Mouse (Mus musculus) embryo, embryonic 11.5 days (tissue): ENCODE measurements around the gene 4921536K21Rik.

Experiments
- DNase-seq: peaks from one replicate; pipeline ENCODE4 v3.0.0-alpha.2; 2012; ENCODE audit warnings: low read depth, low spot score

The 4921536K21Rik gene

DNA sequence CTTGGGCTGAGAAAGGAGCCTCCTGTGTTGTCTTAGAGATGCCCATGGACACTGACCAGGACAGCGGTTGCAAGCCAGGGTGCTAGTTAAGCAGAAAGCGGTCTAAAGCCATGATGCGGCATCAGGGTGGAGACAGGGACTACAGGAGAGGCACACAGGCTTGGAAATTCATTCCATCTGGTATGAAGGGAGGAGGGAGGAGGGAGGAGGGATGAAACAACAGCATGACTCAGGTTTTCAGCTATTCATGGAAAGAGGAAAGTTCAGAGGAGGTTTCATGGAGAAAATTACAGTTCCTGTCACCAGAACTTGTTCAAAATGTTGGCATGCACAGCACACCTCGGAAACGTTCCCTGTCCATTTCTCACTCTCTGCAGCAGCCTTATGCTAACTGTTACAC lies 39.1 kb downstream of the 4921536K21Rik start:
- DNase-seq: no peak

- no peak for DNase-seq
These were observed 40.7 kb downstream of the 4921536K21Rik start for GRCm38 (mm10) chr11:3854156-3854555.

- no peak for DNase-seq
These were observed 41.3 kb downstream of the 4921536K21Rik start for GRCm38 (mm10) chr11:3853481-3854034.

DNA sequence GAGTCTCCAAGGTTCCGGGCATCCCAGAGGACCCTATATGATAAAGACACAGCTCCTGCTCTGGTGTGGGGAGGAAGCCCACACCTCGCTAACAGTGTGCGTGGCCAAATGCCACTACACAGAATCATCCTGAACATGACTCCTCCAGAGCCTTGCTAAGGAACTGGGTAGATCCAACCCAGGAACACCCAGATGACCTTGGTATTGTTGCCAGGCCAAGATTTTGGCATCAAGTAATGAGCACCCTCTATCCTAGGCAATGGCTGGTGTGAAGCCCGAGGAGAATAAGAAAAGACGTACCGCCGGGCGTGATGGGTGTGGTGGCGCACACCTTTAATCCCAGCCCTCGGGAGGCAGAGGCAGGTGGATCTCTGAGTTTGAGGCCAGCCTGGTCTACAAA lies 41.9 kb downstream of the 4921536K21Rik start:
- no peak for DNase-seq

DNA sequence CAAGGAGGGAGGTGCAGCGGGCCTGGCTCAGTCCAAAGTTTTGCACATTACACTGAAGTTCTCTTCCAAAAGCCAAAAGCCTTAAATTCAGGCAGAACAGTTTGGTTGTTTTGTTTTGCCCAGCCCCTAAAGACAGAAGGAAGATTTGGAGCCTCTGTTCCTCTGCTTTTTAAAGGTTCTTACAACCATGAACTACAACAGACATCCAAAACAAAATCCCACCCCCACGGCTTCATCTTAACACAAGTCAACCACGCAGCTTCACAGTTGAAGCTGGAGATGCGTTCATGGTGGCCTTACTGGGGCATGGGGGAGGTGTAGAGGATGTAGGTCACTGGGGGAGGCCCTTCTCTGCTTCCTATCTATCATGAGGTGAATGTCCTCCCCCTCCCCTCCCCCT lies 43.0 kb downstream of the 4921536K21Rik start:
- DNase-seq: no peak

DNA sequence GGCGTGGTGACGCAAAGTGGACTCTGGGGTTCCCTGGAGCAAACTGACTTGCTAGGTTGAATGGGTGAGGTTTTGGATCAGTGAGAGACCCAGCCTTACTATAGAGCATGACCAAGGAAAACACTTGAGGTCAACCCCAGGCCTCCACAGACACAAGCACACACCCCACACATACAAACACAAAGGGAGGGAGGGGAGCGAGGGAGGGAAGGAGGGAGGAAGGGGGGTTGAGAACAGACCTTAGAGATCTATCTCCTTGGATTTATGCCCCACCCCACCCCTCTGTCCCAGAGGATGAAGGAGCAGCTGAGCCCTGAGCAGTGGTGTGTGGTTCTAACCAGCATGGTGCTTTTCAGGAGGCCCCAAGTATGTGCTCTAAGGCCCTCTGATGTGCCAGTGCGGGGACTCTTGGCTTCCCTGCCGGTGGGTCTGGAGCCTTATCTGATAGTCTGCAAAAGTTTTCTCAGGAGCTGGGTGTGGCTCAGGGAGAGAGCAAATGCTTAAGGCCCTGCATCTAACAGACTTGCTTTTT lies 44.1 kb downstream of the 4921536K21Rik start:
- DNase-seq: no peak

DNA sequence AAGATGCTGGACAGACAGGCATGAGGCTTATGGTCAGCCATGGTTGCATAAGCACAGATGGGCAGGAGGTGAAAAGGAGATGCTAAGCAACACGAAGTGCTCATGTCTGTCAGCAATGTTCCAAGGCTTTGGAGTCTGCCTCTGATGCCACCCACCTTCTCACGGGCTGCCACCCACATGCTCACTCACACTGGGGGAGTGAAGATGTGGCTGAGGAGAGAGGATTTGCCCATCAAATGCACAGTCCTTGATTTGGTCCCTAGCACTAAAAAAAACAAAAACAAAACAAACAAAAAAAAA lies 44.6 kb downstream of the 4921536K21Rik start:
- no peak for DNase-seq

GRCm38 (mm10) chr11:3849469-3850314 lies 45.2 kb downstream of the 4921536K21Rik start:
- no peak for DNase-seq

GRCm38 (mm10) chr11:3846351-3846750 lies 48.5 kb downstream of the 4921536K21Rik start:
- no peak for DNase-seq

DNA sequence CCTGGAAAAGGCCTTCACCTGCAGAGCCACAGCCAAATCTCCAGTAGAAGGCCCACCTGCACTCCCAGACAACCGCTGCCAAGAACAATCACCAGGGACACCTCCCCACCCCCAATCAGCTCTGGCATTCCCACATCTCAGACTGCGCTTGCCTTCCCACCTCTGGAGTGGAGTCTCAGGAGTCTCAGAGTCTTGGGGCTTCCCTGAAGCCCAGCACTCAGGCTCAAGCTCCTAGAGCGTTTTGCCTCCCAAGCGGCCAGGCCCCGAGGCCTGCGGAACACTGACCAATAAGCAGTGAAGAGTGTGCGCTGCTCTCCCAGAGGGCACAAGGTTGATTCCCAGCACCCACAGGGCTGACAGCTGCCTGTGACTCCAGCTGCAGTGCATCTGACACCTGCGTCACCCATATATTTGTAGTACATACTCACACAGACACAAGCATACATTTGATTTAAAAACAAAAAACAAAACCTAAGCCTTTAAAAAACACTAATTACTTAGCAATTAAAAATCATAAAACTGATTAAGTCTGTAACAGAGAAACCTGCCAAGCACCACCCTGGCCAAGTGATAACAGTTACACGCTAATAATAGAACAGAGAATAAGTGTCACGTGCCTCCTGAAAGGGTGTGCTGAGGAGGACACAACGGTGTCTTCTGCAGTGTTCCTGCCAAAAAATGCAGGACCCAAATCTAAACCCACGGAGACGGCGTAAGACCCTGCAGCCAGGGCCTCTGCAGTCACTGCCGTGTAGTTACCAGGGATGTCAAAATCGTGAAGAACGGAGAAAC lies 50.8 kb downstream of the 4921536K21Rik start:
- no peak for DNase-seq
